Mouse (Mus musculus) embryonic facial prominence, embryonic 10.5 days (tissue): ENCODE data around the gene Ppp1r13b. TPM values are rescaled to one million over a fixed set of nuclear protein-coding genes. Genes with fewer than 3 reads are reported as not detected.

Source experiments
- DNase-seq: peaks from one replicate; pipeline ENCODE4 v3.0.0-alpha.2; 2017; ENCODE audit warnings: low spot score
- H3K27ac ChIP-seq: fragments of 300-500 bp; sonication (generic); replicated peaks from 2 replicates; pipeline ENCODE4 v1.5.1; 2016; ENCODE audit warnings: mild to moderate bottlenecking
- H3K27me3 ChIP-seq: fragments of 300-500 bp; sonication (generic); replicated peaks from 2 replicates; pipeline ENCODE4 v1.6.1; 2016; ENCODE audit warnings: low read depth, mild to moderate bottlenecking; ENCODE audit not compliant: poor library complexity, severe bottlenecking
- H3K36me3 ChIP-seq: fragments of 300-500 bp; sonication (generic); replicated peaks from 2 replicates; pipeline ENCODE4 v1.6.1; 2016; ENCODE audit warnings: mild to moderate bottlenecking, moderate library complexity
- H3K4me1 ChIP-seq: fragments of 300-500 bp; sonication (generic); 2 replicates; pipeline ENCODE4 v1.6.1; 2016
- H3K4me3 ChIP-seq: fragments of 300-500 bp; sonication (generic); 2 replicates; pipeline ENCODE4 v1.5.1; 2016; ENCODE audit warnings: mild to moderate bottlenecking, moderate library complexity
- H3K9me3 ChIP-seq: fragments of 300-500 bp; sonication (generic); 2 replicates; pipeline ENCODE4 v1.6.1; 2016; ENCODE audit warnings: mild to moderate bottlenecking
- WGBS: fragments of 180-500 bp; shearing (Covaris S2); methylation state at CpG from one replicate; pipeline ENCODE4 v1.1.7; 2016; 5-methylcytosine and 5-hydroxymethylcytosine counted together
- polyA plus RNA-seq: library from polyadenylated mRNA; unstranded; fragments of >200 nt; fragmentation: Nextera tagmentation; extraction: Ambion mirVana; gene quantifications from 2 replicates; pipeline ENCODE4 v1.2.1, GENCODE M21; 2016

Ppp1r13b gene
- polyA plus RNA-seq, 1 experiment from 2014 or later, result 5.1 TPM

- Histone ChIP-seq H3K4me1 (no peaks in the 10 kb centered on the region), H3K4me3 (no peak overlapping the region), H3K27ac (no peak overlapping the region), H3K9me3 (no peaks in the 10 kb centered on the region), H3K36me3 (peaks cover 100% of the 10 kb centered on the region), H3K27me3 (no peaks in the 10 kb centered on the region)
- WGBS, result 92% methylated on average over 7 of the region's 7 CpGs
- DNase-seq, result no peak
Measured at GRCm38 (mm10) chr12:111790631-111791030, 117.3 kb downstream of the Ppp1r13b start.

DNA sequence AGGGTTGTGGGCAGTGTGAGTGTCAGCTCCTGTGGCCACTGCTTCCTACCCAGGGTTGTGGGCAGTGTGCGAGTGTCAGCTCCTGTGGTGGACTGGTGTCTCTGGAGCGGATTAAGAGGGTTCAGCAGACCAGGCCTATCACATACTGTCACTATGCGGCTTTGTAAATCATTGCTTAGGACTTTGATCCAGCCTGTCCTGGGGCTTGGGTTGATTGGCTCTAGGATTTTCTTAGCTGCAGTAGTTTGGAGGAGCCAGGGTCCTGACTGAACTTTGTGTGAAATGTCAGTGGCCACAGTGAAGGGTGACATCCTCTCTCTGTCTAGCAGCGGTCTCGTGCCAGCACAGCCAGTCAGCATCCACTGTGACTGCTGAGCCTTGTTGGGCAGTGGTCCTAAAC, 117.8 kb downstream of the Ppp1r13b start:
- no peaks in the 10 kb centered on the region for H3K4me1 ChIP-seq
- no peaks in the 10 kb centered on the region for H3K9me3 ChIP-seq
- H3K27ac ChIP-seq, result no peak overlapping the region
- no peaks in the 10 kb centered on the region for H3K27me3 ChIP-seq
- 93% methylated on average over 5 of the region's 5 CpGs for WGBS
- H3K36me3 ChIP-seq, result peaks cover 100% of the 10 kb centered on the region
- DNase-seq, result no peak
- no peak overlapping the region for H3K4me3 ChIP-seq

DNA sequence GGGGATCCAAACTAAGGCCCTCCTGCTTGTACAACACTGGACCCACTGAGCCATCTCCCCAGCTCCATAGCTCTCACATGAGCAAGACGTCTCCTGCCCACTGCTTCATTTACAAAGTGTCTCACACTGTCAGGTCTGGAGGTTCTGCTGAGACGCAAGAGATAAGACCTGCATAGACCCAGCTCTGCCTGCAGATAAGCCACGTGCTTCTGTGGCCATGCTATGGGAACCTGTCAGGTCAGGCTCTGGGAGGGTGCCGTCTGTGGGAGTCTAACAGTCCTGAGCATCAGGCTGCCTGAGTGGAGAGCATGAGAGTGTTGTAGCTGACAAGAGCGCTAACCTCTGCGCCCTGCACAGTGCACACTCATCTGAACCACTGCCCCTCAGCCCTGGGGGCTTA, 120.9 kb downstream of the Ppp1r13b start:
- peaks cover 100% of the 10 kb centered on the region for H3K36me3 ChIP-seq
- H3K27me3 ChIP-seq, result no peaks in the 10 kb centered on the region
- no peaks in the 10 kb centered on the region for H3K9me3 ChIP-seq
- H3K4me1 ChIP-seq, result no peaks in the 10 kb centered on the region
- 94% methylated on average over 6 of the region's 6 CpGs for WGBS
- H3K27ac ChIP-seq, result no peak overlapping the region
- DNase-seq, result no peak
- H3K4me3 ChIP-seq, result no peak overlapping the region

- H3K36me3 ChIP-seq, result peaks cover 100% of the 10 kb centered on the region
- H3K27me3 ChIP-seq, result no peaks in the 10 kb centered on the region
- 64% methylated on average over 15 of the region's 15 CpGs for WGBS
- H3K9me3 ChIP-seq, result no peaks in the 10 kb centered on the region
- no peaks in the 10 kb centered on the region for H3K4me1 ChIP-seq
- no peak overlapping the region for H3K4me3 ChIP-seq
- no peak overlapping the region for H3K27ac ChIP-seq
- DNase-seq, result no peak
Measured at GRCm38 (mm10) chr12:111785174-111785573, 122.7 kb downstream of the Ppp1r13b start.

DNA sequence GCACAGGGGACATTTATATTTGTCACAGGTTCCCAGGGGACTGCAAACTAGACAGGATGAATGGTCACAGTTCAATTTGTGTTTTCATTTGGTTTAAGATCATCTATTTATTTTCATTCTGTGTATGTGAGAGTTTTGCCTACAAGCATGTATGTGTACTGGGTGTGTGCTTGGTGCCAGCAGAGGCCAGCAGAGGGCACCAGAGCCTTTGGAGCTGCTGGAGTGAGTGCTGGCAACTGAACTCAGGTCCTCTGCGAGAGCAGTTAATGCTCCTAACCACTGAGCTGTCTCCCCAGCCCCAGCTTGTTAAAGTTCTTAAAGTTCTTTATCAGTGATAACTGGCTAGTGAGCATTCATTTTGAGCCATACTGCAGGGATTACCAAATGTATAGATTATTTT, 128.4 kb downstream of the Ppp1r13b start:
- 100% methylated on average over 1 of the region's 1 CpGs for WGBS
- Histone ChIP-seq H3K27me3 (no peaks in the 10 kb centered on the region), H3K4me1 (no peaks in the 10 kb centered on the region), H3K36me3 (peaks cover 99% of the 10 kb centered on the region), H3K27ac (no peak overlapping the region), H3K9me3 (peaks cover 4% of the 10 kb centered on the region; the same call in 1 of the 2 replicates), H3K4me3 (no peak overlapping the region)
- DNase-seq, result no peak

Other genes starting within 250 kb of the Ppp1r13b start
- gene Ckb, start 235.8 kb downstream of the Ppp1r13b start, polyA plus RNA-seq, result 479 and 683 TPM in 2 replicates
- gene Trmt61a, start 230.0 kb downstream of the Ppp1r13b start, polyA plus RNA-seq, result 17.7 and 19.6 TPM in 2 replicates
- 50.2 and 58.0 TPM in 2 replicates for gene Bag5, start 194.9 kb downstream of the Ppp1r13b start, polyA plus RNA-seq
- 56.2 and 56.4 TPM in 2 replicates for gene Apopt1, start 194.8 kb downstream of the Ppp1r13b start, polyA plus RNA-seq
- gene Klc1, start 149.3 kb downstream of the Ppp1r13b start, polyA plus RNA-seq, result 130 and 131 TPM in 2 replicates
- gene Xrcc3, start 94.2 kb downstream of the Ppp1r13b start, polyA plus RNA-seq, result 21.7 and 22.2 TPM in 2 replicates
- 75.0 TPM in 2 replicates for gene Zfyve21, start 93.9 kb downstream of the Ppp1r13b start, polyA plus RNA-seq
- gene Atp5mpl, start 58.9 kb upstream of the Ppp1r13b start, polyA plus RNA-seq, result 580 and 594 TPM in 2 replicates
- 1.0 and 1.1 TPM in 2 replicates for gene Tdrd9, start 63.4 kb upstream of the Ppp1r13b start, polyA plus RNA-seq
- not detected in 2 replicates for gene Rd3l, start 73.2 kb upstream of the Ppp1r13b start, polyA plus RNA-seq
- gene Aspg, start 198.6 kb upstream of the Ppp1r13b start, polyA plus RNA-seq, result 2.7 TPM in 2 replicates
- 3.3 and 3.4 TPM in 2 replicates for gene Kif26a, start 238.1 kb upstream of the Ppp1r13b start, polyA plus RNA-seq